Mouse (Mus musculus): ENCODE data around the gene Usp50.
A peak's percentile ranks its signal among the peaks of the same experiment; 100 is the strongest.

Usp50 gene

DNA sequence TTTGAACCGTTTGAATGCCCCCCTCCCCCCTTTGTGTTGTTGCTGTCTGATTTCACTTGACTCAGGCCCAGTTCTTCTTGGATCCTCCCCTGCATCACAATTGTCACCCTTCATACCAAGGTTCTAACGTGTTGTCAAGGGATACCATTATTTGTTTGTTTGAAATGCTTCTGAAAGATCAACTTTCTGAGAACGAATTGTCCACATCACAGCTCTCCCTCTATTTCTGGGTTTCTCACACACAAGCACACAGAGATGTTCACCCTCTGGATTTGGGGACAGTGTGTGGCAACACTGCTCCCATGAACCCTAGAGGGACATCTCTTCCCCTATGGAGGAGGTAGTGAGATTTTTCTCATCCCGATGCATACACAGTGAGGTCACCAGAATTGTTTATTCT lies at the start of gene Usp50:
TSS of gene Usp50 (minus strand) at position 101 of the 400 bp plus-strand sequence.
- no peak for DNase-seq

DNA sequence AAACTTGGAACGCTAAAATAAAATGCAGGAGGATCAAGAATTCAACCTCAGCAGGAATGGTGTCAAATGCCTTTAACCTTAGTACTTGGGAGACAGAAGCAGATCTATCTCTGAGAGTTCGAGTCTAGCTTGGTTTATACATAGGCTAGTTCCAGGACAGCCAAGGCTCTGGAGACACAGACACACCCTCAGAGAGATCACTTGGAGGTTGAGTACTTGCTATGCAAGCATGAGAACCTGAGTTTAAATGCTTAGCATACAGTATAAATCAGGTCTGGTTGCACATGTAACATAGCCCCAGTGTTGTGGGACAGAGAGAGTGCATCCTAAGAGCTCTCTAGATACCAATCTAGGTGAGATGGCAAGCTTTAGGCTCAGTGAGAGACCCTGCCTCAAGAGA lies 34.1 kb upstream of the Usp50 start:
- DNase-seq: no peak

DNA sequence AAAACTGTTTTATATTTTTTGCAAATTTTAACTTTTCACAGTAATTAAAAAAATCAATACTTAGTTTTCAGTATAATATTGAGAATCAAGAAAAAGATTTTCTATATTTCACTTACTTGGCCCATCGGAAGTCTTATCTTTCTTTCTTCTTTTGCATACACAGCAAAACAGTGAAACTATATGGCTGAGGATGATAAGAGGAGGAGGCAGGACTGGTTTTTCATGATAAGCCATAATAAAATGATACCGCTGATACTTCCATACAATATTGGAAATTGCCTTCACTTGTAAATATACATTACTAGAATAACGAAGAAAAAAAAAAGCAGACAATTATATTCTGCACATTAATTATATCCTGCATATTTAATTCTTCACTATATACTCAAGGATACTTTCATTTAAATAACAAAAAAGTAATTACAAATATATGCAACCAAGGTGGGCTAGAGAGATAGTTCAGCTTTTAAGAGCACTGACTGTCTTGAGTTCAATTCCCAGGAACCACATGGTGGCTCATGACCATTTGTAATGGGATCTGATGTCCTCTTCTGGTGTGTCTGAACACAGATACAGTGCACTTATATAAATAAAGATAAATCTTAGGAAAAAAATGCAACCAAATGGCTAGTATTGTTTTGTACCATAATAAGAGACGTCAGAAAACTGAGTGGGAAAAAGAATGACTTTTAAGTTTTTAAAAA lies 33.5 kb upstream of the Usp50 start:
- DNase-seq: no peak

GRCm38 (mm10) chr2:126815822-126816221 lies 32.6 kb upstream of the Usp50 start:
- no peak for DNase-seq

DNA sequence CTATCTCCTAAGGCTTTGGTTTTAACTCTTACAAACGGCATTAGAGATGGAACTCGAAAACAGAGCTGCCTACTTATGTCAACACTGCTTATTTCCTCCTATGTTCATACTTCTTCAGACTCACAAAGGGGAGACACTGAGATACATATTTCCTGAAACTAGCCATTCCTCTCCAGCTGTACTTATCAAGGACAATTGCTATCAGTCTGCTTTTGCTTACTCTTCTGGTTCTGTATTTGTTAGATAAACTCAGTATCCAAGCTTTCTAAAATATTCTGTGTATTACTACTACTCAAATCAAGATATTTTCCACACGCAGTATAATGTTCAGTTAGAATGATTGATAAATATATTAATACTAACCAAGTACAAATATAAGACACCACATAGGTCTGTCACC lies 18.7 kb upstream of the Usp50 start:
- no peak for DNase-seq

GRCm38 (mm10) chr2:126798455-126798854 lies 15.2 kb upstream of the Usp50 start:
- no peak for DNase-seq

- no peak for DNase-seq
Observed at GRCm38 (mm10) chr2:126795708-126796107, 12.4 kb upstream of the Usp50 start.

DNA sequence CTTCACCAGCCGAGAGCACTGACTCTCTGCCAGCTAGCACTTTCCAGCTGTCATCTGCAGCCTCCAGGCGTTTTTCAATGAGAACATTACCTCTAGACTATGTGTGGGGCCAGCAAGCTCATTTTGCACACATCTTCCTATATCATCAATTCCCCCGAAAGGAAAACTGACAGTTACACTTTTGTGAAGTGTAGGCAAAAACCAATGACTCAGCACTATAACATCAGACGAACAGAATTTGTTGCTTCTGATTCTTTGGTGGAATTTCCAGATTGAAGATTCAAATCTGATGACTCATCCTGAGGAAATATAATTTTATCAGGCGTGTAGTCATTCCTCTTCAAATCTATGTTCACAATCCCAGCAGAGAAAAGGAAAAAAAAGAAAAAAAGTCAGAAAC lies 9.3 kb upstream of the Usp50 start:
- DNase-seq: no peak

DNA sequence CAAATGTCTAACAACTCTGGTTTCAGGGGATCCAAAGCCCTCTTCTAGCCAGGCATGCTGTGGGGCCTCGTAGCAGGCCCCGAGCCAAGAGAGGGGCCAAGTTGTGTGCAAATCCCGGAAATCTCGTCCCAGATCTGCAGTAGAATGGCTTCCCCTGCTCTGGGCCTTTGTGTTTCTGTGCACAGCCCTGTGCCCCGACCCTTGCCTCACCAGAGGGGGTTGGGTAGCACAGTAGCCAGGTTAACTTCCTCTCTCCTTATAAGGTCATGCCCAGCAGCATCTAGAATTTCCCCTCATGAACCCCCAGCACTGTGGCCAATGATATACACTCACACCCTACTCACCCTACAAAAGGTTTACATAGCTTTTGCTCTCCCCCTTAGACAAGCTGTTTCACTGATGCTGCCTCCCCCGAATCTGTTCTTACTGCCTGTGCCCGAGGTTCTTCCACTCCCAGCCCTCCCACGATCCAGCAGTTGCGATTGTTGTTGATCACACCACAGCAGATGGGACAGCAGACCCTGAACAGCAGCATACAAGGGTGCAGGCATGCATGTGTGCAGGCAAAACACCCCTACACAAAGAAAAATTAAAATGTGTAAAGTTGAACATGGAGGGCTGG lies 4.6 kb upstream of the Usp50 start:
- no peak for DNase-seq

- DNase-seq: peak; percentile 76
Observed at GRCm38 (mm10) chr2:126782433-126782832, 837 bp downstream of the Usp50 start.

DNA sequence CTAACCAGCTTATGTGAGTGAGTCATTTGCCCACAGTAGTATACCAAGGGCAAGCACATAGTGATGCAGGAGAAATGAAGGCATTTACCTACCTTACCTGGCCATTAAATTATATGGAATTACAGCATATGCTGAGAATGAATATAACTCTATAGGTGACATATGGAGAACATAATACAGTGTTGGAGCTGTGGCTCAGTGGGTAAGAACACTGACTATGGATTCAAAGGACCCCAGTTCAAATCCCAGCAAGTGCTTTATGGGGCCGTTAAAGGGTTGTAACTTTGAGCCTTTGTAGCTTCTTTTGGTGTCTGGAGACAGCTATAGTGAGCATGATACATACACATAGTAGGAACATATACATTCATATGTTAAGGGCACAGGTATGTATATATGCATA lies 1.8 kb downstream of the Usp50 start:
- no peak for DNase-seq

DNA sequence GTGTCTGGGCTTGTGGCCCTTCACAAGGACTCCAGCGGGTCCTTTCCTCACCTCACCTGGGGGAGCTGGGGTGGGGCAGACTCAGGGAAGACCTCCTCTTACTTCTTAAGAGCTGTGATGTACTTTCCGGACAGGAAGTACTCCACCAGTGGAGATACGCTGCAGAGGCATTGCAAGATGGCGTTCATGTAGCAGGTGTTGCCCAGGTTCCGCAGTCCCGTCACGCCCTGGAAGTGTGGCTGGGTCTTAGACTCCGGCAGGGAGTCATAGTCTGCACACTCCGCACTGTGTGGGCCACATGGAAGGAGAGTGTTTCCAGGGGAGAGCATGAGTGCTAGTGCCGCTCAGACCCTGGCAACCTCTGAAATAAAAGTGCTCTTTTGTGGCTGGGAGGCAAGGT lies 3.0 kb downstream of the Usp50 start:
- no peak for DNase-seq

DNA sequence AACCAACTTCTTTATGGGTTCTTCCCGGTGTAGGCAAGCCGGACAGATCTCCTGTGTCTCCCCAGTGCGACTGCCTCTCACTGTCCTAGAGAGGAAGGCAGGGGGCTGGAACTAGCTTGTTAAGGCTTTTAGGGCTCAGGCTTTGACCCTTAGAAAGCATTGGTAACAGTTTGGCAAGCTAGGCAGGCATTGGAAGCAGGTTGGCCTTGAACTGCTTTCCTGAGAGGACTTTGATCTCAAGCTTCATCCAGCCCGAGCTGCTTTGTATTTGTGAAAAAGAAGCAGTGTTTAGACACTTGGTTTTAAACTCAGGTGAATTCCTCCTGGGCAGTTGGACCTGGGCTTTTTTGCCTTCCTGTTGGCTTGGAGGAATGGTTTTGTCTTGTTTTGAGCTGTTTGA lies 4.5 kb downstream of the Usp50 start:
- peak in 1 of 2 experiments; percentile 15 for DNase-seq

DNA sequence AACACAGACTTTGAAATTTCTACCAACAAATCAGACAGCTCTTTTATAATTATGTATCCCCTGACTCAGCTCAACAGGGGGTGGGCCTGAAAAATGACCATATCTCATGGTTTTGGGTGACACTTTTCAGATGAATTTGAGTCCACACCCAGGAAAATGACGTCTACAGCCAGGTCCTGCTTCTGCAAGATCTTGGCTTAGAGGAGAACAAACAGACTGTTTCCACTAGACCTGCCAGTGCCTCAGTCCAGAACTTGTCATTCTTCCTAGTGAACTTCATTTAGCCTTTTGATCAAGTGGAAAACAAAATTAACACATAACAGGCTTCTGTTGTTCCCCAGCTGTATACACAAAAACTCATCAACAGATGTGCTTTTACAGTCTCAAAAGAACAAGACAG lies 6.9 kb downstream of the Usp50 start:
- no peak for DNase-seq

DNA sequence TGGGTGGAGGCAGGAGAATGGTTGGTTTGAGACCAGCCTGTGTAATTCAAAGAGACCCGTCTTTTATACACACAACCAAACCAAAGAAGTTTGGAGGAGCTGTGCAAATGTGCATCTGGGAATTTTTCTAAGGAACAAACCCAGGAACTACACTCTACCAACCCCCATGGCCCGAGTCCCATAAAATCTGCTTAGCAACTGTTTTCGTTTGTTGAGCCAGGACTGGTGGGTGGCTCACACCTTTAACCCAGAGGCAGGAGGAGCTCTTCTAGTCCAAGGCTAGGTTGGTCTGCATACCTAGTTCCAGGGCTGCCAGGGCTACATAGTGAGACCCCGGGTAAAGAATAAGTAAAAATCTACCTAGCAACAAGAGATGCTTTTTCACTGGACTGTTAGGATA lies 7.3 kb downstream of the Usp50 start:
- DNase-seq: no peak

DNA sequence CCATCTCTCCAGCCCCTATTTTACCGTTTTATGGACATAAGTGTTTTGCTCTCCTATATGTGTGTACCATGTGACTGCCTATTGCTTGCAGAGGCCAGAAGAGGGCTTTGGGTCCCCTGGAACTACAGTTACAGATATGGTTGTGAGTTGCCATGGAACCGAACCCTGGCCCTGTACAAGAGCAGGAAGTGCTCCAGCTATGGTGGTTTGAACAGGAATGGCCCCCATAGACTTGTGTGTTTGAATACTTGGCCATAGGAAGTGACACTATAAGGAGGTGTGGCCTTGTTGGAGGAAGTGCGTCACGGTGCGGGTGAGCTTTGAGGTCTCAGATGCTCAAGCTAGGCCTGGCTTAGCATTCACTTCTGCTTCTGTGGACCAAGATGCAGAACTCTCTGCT lies 11.1 kb downstream of the Usp50 start:
- no peak for DNase-seq

DNA sequence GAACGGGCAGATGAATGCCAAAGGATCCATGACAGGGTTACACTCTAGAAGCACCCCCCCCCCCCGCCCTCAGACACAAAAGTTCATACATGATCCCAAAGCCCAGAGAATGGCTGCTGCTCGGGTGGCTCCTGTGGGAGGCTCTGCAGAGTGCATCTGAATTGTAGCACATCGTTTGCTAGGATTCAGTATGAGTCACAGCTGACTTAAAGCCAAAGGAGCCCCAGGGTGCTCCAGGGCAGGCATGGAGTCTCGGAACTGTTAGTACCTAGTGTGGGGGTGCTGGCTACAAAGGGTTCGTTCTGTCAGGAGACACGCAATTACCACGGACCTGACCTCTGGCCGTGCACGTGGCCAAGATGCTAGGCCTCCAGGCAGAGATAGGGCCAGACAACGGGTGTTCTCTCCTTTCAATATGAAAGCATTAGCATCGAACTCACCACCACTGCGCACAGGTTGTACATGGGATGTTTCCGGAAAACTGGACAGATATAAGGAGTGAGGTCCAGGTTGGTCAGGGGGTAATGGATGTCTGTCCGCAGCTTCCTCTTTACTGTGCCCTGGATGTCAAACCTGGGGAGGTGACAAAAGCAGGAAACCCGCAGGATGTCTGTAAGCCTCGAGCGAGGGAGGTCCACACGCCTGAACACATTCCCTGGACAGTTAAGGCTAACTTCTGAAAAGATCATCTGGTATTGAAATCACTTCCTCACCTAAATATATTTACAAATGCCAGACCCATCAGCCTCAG lies 13.7 kb downstream of the Usp50 start:
- no peak for DNase-seq

GRCm38 (mm10) chr2:126768194-126768593 lies 15.1 kb downstream of the Usp50 start:
- DNase-seq: no peak

GRCm38 (mm10) chr2:126767599-126767998 lies 15.7 kb downstream of the Usp50 start:
- DNase-seq: no peak

- no peak for DNase-seq
Observed at GRCm38 (mm10) chr2:126765867-126766582, 17.2 kb downstream of the Usp50 start.

DNA sequence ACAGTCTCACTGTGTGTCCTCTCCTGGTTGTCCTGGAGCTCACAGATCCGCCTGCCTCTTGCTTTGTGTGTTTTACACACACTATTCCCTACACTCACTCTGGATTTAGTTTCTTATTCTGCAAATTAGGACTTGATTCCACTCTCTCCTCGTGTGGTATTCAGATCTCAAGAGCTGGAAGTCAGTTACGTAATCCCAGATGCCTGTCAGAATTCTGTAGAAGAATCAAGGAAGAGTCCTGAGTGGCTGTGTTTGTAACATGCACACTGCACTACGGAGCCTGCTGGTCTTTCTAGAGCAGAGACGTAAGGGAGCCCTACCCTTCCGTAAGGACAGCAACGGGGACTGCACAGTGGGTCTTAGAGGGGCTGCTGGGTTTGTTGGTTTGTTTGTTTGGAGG lies 23.9 kb downstream of the Usp50 start:
- no peak for DNase-seq

DNA sequence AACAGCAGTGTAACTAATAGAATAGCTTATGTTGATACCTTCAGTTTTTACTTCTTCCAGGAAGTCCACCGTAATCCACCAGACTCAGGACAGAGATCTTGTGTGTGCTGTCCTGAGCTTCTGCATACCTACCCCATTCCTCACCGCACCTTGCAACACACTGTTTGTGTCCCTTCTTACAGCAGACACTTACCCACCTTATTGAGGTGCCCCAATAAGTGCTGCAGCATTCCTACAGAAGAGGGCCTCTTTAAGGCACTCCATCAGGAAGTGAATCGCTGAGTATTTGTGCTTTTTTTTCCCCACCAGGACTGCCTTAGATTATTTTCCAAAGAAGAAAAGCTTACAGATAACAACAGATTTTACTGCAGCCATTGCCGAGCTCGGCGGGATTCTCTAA lies 27.6 kb downstream of the Usp50 start:
- no peak for DNase-seq

GRCm38 (mm10) chr2:126743389-126743788 lies 39.9 kb downstream of the Usp50 start:
- DNase-seq: no peak

- no peak for DNase-seq
Observed at GRCm38 (mm10) chr2:126740314-126740713, 43.0 kb downstream of the Usp50 start.

All from kidney, adult 8-10 months (tissue).